ENCODE assay signal across 9 mouse cellular contexts in the genomic region with DNA sequence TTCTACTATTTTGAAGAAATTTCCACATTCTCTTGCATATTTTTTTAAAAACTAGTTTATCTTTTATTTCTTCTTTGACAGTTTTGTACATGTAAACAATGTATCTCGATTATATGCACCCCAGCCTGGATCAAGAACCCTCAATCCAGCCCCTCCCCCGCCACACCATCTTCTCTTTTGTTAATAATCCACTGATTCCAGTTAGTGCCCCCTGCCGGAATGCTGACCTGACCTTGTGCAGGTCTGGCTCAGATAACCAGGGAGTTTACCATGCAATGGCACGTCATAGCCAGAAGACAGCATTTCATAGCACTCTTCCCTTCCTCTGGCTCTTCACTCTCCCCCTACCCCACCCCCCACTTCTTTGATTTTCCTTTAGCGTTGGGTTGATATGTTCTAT. TPM values are rescaled to one million over a fixed set of nuclear protein-coding genes. Genes with fewer than 3 reads are reported as not detected.
DNase-seq lines count a peak whose midpoint lies in the region; ATAC-seq lines count a peak whose summit lies in the region.
"Had no signal": no experiment of that assay in that cellular context is flagged by ENCODE, and none has a peak within 500 bp of the region (broad histone marks: within the 10 kb centered on the region; RNA-seq: fewer than 3 reads in every experiment).

No protein-coding gene starts in this region.

- H3K9me3 ChIP-seq in heart, embryonic 15.5 days (replicated peaks): no peaks in the 10 kb centered on the region
- no peaks in the 10 kb centered on the region for H3K9me3 ChIP-seq in embryonic facial prominence, embryonic 14.5 days (ENCODE audit: control insufficient read depth, low read length)
- H3K9me3 ChIP-seq: G1E had no signal

- H3K4me3 ChIP-seq in heart, embryonic 15.5 days: peak overlapping the region; percentile 65
- H3K4me3 ChIP-seq in embryonic facial prominence, embryonic 14.5 days (ENCODE audit: low read depth, low read length): peak overlapping the region; percentile 46

- no peak overlapping the region for H3K9ac ChIP-seq in heart, embryonic 15.5 days
- H3K9ac ChIP-seq in embryonic facial prominence, embryonic 14.5 days (ENCODE audit: low read depth, low read length): peak overlapping the region; percentile 52; the same call in 1 of the 2 replicates

- 32% methylated on average over 5 of the region's 5 CpGs for whole genome bisulfite sequencing in heart, embryonic 15.5 days
- 34% methylated on average over 5 of the region's 5 CpGs for WGBS in embryonic facial prominence, embryonic 14.5 days

- DNase-seq in heart, postnatal 4 days: no peak
- no peak for DNase-seq in embryonic facial prominence, embryonic 14.5 days (ENCODE audit: low spot score)
- peak; percentile 78 for DNase-seq in kidney, adult 9 months
- peak; percentile 32 for DNase-seq in lung, postnatal 14 days
- no peak for DNase-seq in gastrocnemius, adult 18-20 months (ENCODE audit: low spot score)
- DNase-seq in thymus, postnatal 10 days (ENCODE audit: low spot score in 2 of 2): no peak
- DNase-seq in adipocyte (ENCODE audit: low spot score): no peak

- no peaks in the 10 kb centered on the region for H3K36me3 ChIP-seq in heart, embryonic 15.5 days
- no peaks in the 10 kb centered on the region for H3K36me3 ChIP-seq in embryonic facial prominence, embryonic 14.5 days (ENCODE audit: control insufficient read depth, insufficient read depth, low read length)
- H3K36me3 ChIP-seq: G1E had no signal

- no peaks in the 10 kb centered on the region for H3K27me3 ChIP-seq in heart, embryonic 15.5 days
- no peaks in the 10 kb centered on the region for H3K27me3 ChIP-seq in embryonic facial prominence, embryonic 14.5 days (replicated peaks; ENCODE audit: control insufficient read depth, insufficient read depth, low read length)

- ATAC-seq in heart, embryonic 15.5 days (replicated peaks; ENCODE audit: insufficient number of reproducible peaks, insufficient read depth, low FRiP score, low read depth): no peak
- ATAC-seq in embryonic facial prominence, embryonic 14.5 days (ENCODE audit: low read depth): no peak

- no peak overlapping the region for H3K27ac ChIP-seq in heart, embryonic 15.5 days
- no peak overlapping the region for H3K27ac ChIP-seq in embryonic facial prominence, embryonic 14.5 days (replicated peaks; ENCODE audit: low read depth, low read length)

- H3K4me1 ChIP-seq in heart, embryonic 15.5 days (replicated peaks): peaks cover 3% of the 10 kb centered on the region; the same call in 1 of the 2 replicates
- 0 out of 2 replicates have a peak, but pooled peaks cover 5% of the 10 kb centered on the region for H3K4me1 ChIP-seq in embryonic facial prominence, embryonic 14.5 days (ENCODE audit: control insufficient read depth, insufficient read depth, low read length)

- peak overlapping the region; percentile 88 for H3K4me2 ChIP-seq in heart, embryonic 15.5 days
- peak overlapping the region; percentile 61 for H3K4me2 ChIP-seq in embryonic facial prominence, embryonic 14.5 days (ENCODE audit: low read depth, low read length)

RNA-seq across cellular contexts. Expression of a gene that starts 0.6 kb away (rescaled TPM):
- 0.08 TPM in 1 of 2 replicates, not detected in the other for polyA plus RNA-seq in heart, embryonic 15.5 days (2015; fragmentation: Nextera tagmentation; extraction: Ambion mirVana)
- not detected for total RNA-seq in heart, postnatal 4 days (2021)
- 0.10 and 1.1 TPM in 2 replicates for polyA plus RNA-seq in embryonic facial prominence, embryonic 14.5 days (2014; fragmentation: Nextera tagmentation; extraction: Ambion mirVana)
- total RNA-seq in gastrocnemius, adult 18-20 months (2021): not detected
- total RNA-seq: G1E had no signal
- polyA plus RNA-seq: G1E had no signal

RNA-seq across cellular contexts. Expression of a gene that starts 9.1 kb away (rescaled TPM):
- polyA plus RNA-seq in heart, embryonic 15.5 days (2015; fragmentation: Nextera tagmentation; extraction: Ambion mirVana): 0.27 TPM in 1 of 2 replicates, not detected in the other
- total RNA-seq in heart, postnatal 4 days (2021): under 1 TPM in 1 of 2 experiments, not detected in 1; 0.14 TPM
- polyA plus RNA-seq in embryonic facial prominence, embryonic 14.5 days (2014; fragmentation: Nextera tagmentation; extraction: Ambion mirVana): 0.33 and 0.39 TPM in 2 replicates
- total RNA-seq in gastrocnemius, adult 18-20 months (2021): 1 to 10 TPM; 3.4 to 4.2 TPM
- total RNA-seq: G1E had no signal
- polyA plus RNA-seq: G1E had no signal

Comparison
In these comparisons a context has a peak if more than half of its experiments do, and no peak if none do; other contexts are left out.
1. DNase-seq: peak in kidney, adult 9 months (single experiment) and lung, postnatal 14 days (single experiment); none in heart, postnatal 4 days (single experiment), embryonic facial prominence, embryonic 14.5 days (single experiment), gastrocnemius, adult 18-20 months (single experiment), thymus, postnatal 10 days (0 of 2) and adipocyte (single experiment).